Mouse (Mus musculus): Measurements from ENCODE around the gene Soat1.

DNA sequence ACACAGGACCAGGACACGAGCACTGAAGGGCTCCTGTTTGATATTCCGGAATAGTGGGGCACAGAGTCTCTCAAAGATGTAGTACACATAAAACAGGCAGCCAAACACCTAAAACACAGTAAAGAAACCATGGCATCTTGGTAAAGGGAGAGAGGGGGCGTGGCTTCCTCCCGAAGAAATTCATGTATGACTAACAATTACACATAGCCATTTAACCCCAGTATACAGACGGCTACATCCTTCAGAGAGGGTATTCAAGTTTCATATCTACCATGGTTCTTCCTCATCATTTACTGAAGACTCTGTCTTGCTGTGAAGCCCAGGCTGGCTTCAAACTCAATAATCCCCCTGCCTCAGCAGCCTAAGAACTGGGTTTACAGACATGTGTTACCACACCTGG lies 36.4 kb downstream of the Soat1 start:
- TF ChIP-seq CTCF (IDR thresholded peaks at IDR 0.05; ENCODE audit: insufficient read depth, low read length) (no peak), POLR2A (IDR thresholded peaks at IDR 0.05; ENCODE audit: borderline replicate concordance, extremely low read depth, low read depth, low read length) (no peak)
